Mouse (Mus musculus): ENCODE data around the gene Atg4a-ps.

GRCm38 (mm10) chr3:103641301-103641700, 4.6 kb downstream of the Atg4a-ps start:
- TF ChIP-seq GATA1 (IDR thresholded peaks at IDR 0.05; ENCODE audit: low read length) (no peak), TAL1 (IDR thresholded peaks at IDR 0.05; ENCODE audit: low read length) (no peak)

Measured in erythroblast, embryonic 14.5 days (primary cell).